Mouse (Mus musculus) heart, adult 11 months (tissue): ENCODE measurements around the gene Mecr.
"Not testable (repeated sequence)": the region's sequence is repeated elsewhere in the genome, so short reads cannot be mapped to it uniquely, and the experiment has no call there.

Experiments used
- DNase-seq: peaks from one replicate; pipeline ENCODE4 v3.0.0; 2022

Mecr gene

GRCm38 (mm10) chr4:131843290-131843743, at the start of gene Mecr:
Gene Mecr, plus strand, starts transcription at chr4:131843470.
- DNase-seq, result peak; percentile 98

GRCm38 (mm10) chr4:131796312-131797080, 46.8 kb upstream of the Mecr start:
- peak; percentile 93 for DNase-seq

GRCm38 (mm10) chr4:131797483-131797882, 45.8 kb upstream of the Mecr start:
- DNase-seq, result peak; percentile 96

- DNase-seq, result no peak
These were observed 45.4 kb upstream of the Mecr start for GRCm38 (mm10) chr4:131797920-131798319.

GRCm38 (mm10) chr4:131798968-131799367, 44.3 kb upstream of the Mecr start:
- DNase-seq, result no peak

- no peak for DNase-seq
These were observed 39.4 kb upstream of the Mecr start for GRCm38 (mm10) chr4:131803846-131804245.

GRCm38 (mm10) chr4:131804732-131805131, 38.5 kb upstream of the Mecr start:
- DNase-seq, result not testable (repeated sequence)

- DNase-seq, result no peak
These were observed 38.0 kb upstream of the Mecr start for GRCm38 (mm10) chr4:131805255-131805654.

GRCm38 (mm10) chr4:131812458-131812857, 30.8 kb upstream of the Mecr start:
- no peak for DNase-seq

- no peak for DNase-seq
These were observed 29.5 kb upstream of the Mecr start for GRCm38 (mm10) chr4:131813798-131814197.

- DNase-seq, result no peak
These were observed 28.4 kb upstream of the Mecr start for GRCm38 (mm10) chr4:131814869-131815268.

GRCm38 (mm10) chr4:131815774-131816173, 27.5 kb upstream of the Mecr start:
- DNase-seq, result no peak

- no peak for DNase-seq
These were observed 24.3 kb upstream of the Mecr start for GRCm38 (mm10) chr4:131818926-131819325.

GRCm38 (mm10) chr4:131821161-131821731, 22.0 kb upstream of the Mecr start:
- DNase-seq, result no peak

GRCm38 (mm10) chr4:131822583-131822982, 20.7 kb upstream of the Mecr start:
- no peak for DNase-seq

- DNase-seq, result no peak
These were observed 18.3 kb upstream of the Mecr start for GRCm38 (mm10) chr4:131824939-131825338.

- DNase-seq, result peak; percentile 93
These were observed 17.4 kb upstream of the Mecr start for GRCm38 (mm10) chr4:131825830-131826229.

GRCm38 (mm10) chr4:131826905-131827304, 16.4 kb upstream of the Mecr start:
- no peak for DNase-seq

GRCm38 (mm10) chr4:131829123-131829522, 14.1 kb upstream of the Mecr start:
- no peak for DNase-seq

- no peak for DNase-seq
These were observed 11.7 kb upstream of the Mecr start for GRCm38 (mm10) chr4:131831546-131832045.

GRCm38 (mm10) chr4:131832759-131833407, 10.4 kb upstream of the Mecr start:
- peak; percentile 81 for DNase-seq

- DNase-seq, result peak; percentile 90
These were observed 9.2 kb upstream of the Mecr start for GRCm38 (mm10) chr4:131833971-131834609.

- peak; percentile 97 for DNase-seq
These were observed 6.9 kb upstream of the Mecr start for GRCm38 (mm10) chr4:131836351-131836881.
